Mouse (Mus musculus): ENCODE measurements around the gene Orai3.
"Not testable (repeated sequence)": the region's sequence is repeated elsewhere in the genome, so short reads cannot be mapped to it uniquely, and the experiment has no call there.

The Orai3 gene

DNA sequence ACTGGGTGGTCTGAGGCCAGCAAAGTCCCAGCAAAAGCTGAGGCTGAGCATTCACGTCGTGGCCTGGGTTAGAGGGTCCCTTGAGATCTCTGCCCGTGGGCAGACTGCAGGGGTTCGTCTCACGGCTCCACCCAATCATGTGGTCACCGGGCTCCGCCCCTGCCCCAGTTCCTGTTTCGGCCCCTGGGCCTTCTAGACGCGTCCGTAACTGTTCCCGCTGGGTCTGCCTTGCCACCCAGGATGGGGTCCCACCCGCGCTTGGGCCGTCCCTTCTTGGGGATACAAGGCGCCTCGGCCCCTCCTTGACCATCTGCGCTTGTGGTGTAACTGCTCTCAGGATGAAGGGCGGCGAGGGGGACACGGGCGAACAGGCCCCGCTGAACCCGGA, at the start of gene Orai3:
Gene Orai3, plus strand, starts transcription at position 165 of the 388 bp plus-strand sequence.
- DNase-seq (ENCODE audit: low read depth): peak; percentile 66

GRCm38 (mm10) chr7:127725490-127725889, 44.1 kb upstream of the Orai3 start:
- DNase-seq (ENCODE audit: low read depth): no peak

DNA sequence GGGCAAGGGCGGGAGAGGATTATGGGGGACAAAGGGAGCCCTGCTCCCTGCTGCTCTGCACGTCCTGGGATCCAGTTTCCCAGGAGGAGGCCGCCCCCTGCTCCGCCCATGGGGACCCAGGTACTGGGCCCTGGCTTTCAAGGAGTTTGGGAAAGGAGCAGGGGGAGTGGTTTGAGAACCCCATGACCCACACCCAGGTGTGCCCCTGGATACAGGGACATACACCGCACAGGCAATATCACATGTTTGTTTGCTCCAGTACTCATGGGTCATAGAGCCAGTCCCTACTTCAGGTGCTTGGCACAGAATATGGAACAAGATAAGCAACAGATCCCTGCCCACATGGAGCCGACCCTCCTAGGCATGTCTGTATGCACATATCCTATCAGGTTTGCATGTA, 43.7 kb upstream of the Orai3 start:
- no peak for DNase-seq (ENCODE audit: low read depth)

DNA sequence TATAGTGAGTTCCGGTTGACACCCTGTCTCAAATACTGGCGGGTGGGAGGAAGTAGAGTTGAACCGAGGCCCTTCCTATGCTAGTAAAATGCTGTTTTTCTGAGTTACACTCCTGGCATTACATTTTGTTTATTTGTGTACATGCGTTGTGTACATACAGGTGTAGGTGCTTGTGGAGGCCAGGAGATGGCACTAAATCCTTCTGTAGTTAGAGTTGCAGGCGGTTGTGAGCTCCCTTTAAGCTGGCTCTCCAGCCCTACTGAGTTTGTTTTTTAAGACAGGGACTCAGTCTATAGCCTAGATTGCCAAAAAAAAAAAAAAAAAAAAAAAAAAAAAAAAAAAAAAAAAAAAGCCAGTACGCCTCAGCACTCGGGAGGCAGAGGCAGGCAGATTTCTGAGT, 41.7 kb upstream of the Orai3 start:
- no peak for DNase-seq (ENCODE audit: low read depth)

GRCm38 (mm10) chr7:127730170-127730569, 39.4 kb upstream of the Orai3 start:
- DNase-seq (ENCODE audit: low read depth): no peak

DNA sequence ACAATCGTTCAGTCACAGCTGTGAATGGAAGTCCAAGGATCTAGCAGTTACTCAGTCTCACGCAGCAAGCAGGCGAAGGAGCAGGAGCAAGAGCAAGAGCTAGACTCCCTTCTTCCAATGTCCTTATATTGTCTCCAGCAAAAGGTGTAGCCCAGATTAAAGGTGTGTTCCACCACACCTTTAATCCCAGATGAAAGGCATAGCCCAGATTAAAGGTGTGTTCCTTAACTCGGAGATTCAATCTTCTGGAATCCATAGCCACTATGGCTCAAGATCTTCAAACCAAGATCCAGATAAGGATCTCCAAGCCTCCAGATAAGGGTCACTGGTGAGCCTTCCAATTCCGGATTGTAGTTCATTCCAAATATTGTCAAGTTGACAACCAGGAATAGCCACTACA, 37.5 kb upstream of the Orai3 start, which contains the start of gene Ctf2:
Gene Ctf2, minus strand, starts transcription at position 101 of the 400 bp plus-strand sequence.
- not testable (repeated sequence) for DNase-seq (ENCODE audit: low read depth)

GRCm38 (mm10) chr7:127744366-127745045, 25.1 kb upstream of the Orai3 start, which contains the start of gene Fbxl19:
Fbxl19 (plus strand) TSS chr7:127744543.
- DNase-seq (ENCODE audit: low read depth): peak; percentile 60

GRCm38 (mm10) chr7:127745251-127745651, 24.4 kb upstream of the Orai3 start:
- DNase-seq (ENCODE audit: low read depth): peak; percentile 96

GRCm38 (mm10) chr7:127745652-127746493, 23.7 kb upstream of the Orai3 start:
- DNase-seq (ENCODE audit: low read depth): peak; percentile 100

DNA sequence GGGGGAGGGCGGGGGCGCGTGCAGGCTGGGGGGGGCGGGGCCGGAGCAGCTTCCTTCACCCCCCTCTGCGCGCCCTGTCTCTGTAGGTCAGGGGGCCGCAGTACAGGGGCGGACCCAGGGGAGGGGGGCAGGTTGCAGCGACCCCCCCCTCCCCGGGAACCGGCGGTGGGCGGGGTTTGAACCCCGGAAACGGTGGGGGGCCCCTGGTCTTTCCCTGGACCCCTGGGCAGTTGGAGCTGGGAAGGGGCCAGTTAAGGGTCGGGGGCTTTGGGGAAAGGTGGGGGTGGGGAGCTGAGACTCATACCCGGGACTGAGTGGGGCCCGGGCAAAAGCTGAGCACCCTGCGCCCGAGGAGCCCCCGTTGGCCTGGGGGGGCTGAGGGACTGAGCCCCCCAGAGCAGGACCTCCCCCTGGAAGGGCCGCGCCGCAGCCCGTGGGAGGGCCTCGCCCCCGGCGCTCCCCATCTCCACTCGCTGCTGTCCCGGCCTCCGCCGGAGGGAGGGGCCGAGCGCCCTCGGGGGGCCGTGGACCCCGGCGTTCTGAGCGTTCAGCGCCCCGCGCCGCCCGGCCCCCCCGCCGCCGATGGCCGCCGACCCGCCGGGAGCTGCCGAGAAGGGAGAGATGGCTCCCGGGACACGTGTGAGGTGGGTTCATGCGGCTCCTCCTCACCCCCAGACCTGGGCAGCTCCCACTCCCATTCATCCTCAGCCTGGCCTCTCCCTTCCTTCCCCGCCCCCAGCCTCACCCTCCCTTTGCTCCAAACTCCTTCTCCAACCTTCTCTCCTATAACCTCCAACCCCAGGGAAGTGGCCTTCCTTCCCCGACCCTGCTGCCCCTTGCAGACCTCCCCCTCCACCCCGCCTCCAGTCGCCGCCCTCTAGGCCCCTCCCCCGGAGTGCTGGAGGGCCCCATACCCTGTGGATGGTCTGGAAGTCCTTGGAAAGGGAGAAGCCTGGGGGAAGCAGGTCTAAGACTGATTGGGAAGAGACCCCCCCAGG, 22.8 kb upstream of the Orai3 start:
- no peak for DNase-seq (ENCODE audit: low read depth)

DNA sequence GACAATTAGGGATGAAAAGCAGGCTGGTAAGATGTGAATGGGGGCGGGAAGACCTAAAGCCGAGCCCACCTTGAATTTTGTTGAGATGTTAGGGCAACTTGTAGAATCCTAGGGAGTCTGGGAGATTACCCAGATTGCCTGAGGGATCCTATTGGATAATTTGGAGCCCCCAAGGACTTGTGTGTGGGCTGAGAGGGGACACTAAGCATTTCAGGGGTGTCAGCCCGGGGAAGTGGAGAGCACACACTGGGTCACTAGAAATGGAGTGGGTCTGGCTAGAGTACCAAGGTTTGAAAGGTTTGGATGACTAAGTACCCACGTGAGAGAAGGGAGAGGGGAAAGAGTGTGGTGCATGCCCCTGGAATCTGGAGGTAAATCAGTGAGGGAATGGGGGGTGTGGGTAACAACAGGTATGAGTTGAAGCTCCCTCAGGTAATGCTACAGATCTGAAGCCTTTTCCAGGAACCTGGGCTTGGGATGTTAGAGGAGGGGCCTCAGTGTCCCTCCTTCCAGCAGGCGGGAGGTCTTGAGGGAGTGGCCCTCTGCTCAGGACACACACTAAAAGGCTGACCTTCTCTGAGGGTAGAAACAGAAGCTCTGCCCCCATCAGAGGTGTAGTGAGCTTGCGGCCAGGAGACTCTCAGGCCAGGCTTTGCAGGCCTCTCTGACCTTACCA, 21.9 kb upstream of the Orai3 start:
- no peak for DNase-seq (ENCODE audit: low read depth)

DNA sequence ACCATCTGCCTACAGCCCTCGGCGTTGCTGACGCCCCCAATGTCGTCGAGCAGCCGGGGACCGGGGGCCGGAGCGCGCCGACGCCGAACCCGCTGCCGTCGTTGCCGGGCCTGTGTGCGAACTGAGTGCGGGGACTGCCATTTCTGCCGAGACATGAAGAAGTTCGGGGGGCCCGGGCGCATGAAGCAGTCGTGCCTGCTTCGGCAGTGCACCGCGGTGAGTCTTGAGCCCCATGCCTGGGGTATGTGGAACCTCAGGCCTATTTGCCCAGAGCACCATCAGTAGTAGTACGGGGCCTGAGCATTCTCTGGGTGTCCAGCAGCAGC, 21.4 kb upstream of the Orai3 start:
- DNase-seq (ENCODE audit: low read depth): no peak

DNA sequence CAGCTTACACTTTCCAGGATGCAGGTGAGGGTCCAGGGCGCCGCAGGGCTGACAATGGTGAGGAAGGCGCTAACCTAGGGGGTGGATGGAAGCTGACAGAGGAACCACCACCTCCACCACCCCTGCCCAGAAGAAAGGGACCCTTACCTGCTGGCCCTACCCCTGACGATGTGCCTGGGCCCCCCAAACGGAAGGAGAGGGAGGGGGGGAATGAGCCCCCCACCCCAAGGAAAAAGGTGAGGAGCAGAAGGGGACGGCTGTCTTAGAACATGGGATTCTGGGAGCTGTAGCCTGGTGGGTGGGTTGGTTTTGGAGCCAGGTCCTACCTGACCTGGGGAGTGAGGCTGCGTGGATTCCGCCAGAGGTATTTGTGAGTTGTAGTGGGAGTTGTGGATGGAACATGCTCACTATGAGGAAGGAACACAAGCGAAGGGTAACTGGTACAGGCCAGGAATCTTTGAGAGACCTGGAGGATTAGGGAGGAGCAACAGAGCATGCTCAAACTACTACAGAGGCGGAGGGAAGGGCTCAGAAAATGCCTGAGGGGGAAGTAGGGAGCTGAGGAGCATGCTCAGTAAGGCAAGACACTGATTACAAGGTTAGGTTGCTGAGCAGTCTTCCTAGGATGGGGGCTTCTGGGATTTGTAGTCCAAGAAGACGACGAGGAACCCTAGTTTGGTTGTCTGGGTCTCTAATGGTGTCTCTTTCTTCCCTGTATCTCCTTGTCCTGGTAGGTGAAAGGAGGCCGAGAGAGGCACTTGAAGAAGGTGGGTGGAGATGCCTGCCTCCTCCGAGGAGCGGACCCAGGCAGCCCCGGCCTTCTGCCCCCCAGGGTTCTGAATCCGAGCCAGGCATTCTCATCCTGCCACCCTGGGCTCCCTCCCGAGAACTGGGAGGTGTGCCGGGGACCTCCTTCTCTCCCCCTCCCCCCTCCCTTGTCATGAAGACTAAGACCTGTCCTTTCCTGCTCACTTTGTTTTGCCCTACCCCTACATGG, 19.2 kb upstream of the Orai3 start:
- DNase-seq (ENCODE audit: low read depth): no peak

GRCm38 (mm10) chr7:127751619-127752018, 18.0 kb upstream of the Orai3 start:
- no peak for DNase-seq (ENCODE audit: low read depth)

- DNase-seq (ENCODE audit: low read depth): no peak
Observed at GRCm38 (mm10) chr7:127752069-127752468, 17.5 kb upstream of the Orai3 start.

GRCm38 (mm10) chr7:127753158-127753557, 16.5 kb upstream of the Orai3 start:
- no peak for DNase-seq (ENCODE audit: low read depth)

DNA sequence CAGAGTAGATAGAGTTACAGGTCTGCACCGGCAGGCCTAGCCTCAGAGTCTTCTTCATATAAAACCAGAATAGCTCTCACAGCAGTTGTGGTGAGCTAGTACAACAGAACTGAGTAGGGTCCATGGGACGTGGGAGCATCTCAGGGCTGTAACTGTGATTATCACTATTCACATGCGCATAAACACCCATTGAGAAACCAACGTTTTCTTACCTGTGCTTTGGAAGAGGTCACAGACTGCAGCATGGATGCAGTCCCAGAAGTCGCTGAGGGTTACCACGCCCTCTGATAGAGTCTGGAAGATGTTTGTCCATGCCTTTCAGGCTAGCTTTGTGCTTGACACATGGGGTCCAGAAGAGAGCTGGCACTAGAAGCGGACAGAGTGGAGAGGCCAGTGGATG, 15.9 kb upstream of the Orai3 start:
- no peak for DNase-seq (ENCODE audit: low read depth)

DNA sequence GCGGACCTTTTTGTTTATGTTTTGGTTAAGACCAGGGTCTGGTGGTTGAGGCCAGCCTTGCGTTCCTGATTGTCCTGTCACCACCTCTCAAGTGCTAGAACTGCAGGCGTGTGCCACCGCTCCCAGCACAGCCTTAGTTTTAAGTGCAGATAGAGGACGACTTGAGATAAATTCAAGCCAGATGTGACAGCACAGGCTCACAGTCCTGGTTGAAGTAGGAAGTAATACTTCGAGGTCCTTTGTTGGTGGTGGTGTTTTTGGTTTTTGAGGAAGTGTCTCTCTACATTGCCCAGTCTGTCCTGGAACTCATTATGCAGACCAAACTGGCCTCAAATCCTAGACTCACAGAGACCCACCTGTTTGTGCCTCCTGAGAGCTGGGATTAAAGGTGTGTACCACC, 9.9 kb upstream of the Orai3 start:
- no peak for DNase-seq (ENCODE audit: low read depth)

DNA sequence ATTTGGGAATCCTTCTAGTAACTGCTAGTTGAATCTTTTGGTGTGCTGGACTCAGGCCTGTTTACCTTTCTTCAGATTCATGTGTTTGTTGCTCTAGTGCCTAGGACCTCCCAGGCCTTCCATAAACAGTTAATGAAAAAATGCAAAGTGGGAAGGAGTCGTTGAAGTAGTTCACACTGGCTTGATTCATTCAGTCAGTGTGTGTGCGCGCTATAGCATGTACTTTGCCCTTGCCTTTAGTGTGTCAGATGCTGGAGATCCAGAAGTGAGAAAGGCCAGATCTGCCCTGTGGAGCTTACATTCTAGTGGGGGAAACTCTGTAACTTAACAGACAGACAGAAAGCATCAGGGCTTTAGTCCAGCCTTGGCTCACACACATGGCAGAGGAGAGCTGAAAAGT, 9.1 kb upstream of the Orai3 start:
- DNase-seq (ENCODE audit: low read depth): no peak

DNA sequence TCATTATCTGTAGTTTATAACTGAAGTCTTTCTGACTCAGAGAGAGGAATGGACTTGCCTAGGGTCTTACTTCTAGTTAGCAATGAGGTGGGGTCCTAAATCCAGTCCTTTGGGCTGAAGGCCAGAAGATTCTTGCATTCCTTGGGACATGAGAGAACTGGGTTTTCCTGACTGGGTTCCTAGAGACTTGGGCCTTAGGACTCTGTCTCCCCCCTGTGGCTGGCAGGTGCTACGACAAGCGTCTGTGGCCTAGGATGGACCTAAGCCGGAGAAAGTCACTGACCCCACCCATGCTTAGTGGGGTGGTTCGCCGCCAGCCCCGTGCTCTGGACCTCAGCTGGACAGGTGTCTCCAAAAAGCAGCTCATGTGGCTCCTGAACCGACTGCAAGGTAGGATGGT, 8.6 kb upstream of the Orai3 start:
- DNase-seq (ENCODE audit: low read depth): no peak

Measured in fibroblast of lung, adult 2 months (primary cell).